Mouse (Mus musculus): ENCODE results near the gene B230219D22Rik. TPM values are rescaled to one million over a fixed set of nuclear protein-coding genes. Genes with fewer than 3 reads are reported as not detected.

B230219D22Rik gene
- polyA plus RNA-seq, 1 experiment from 2014 or later: 77.6 TPM

- ATAC-seq (ENCODE audit: low FRiP score, low TSS enrichment): no peak
These were observed 40.9 kb downstream of the B230219D22Rik start for GRCm38 (mm10) chr13:55733628-55734502.

GRCm38 (mm10) chr13:55737885-55738284, 45.0 kb downstream of the B230219D22Rik start:
- 89% methylated on average over 8 of the region's 8 CpGs for WGBS

More at GRCm38 (mm10) chr13:55733628-55734502, 40.9 kb downstream of the B230219D22Rik start:
- no peak overlapping the region for H3K4me2 ChIP-seq (replicated peaks; ENCODE audit: low read depth, low read length)
- H3K36me3 ChIP-seq (ENCODE audit: control insufficient read depth, insufficient read depth, low read length): no peaks in the 10 kb centered on the region
- H3K27me3 ChIP-seq (ENCODE audit: control insufficient read depth, insufficient read depth, low read length): no peaks in the 10 kb centered on the region
- no peak overlapping the region for H3K27ac ChIP-seq (ENCODE audit: low read depth, low read length)
- no peak overlapping the region for H3K9ac ChIP-seq (ENCODE audit: low read depth, low read length)
- no peak overlapping the region for H3K4me3 ChIP-seq (ENCODE audit: low read length)
- WGBS: 59% methylated on average over 22 of the region's 22 CpGs
- no peaks in the 10 kb centered on the region for H3K4me1 ChIP-seq (ENCODE audit: control insufficient read depth, insufficient read depth, low read length)
- H3K9me3 ChIP-seq (ENCODE audit: control insufficient read depth, low read length): no peaks in the 10 kb centered on the region

GRCm38 (mm10) chr13:55742306-55742705, 49.4 kb downstream of the B230219D22Rik start:
- WGBS: 19% methylated on average over 8 of the region's 8 CpGs
- ATAC-seq (ENCODE audit: low FRiP score, low TSS enrichment): no peak

More at GRCm38 (mm10) chr13:55737885-55738284, 45.0 kb downstream of the B230219D22Rik start:
- no peak overlapping the region for H3K27ac ChIP-seq (ENCODE audit: low read depth, low read length)
- no peaks in the 10 kb centered on the region for H3K9me3 ChIP-seq (ENCODE audit: control insufficient read depth, low read length)
- H3K4me1 ChIP-seq (ENCODE audit: control insufficient read depth, insufficient read depth, low read length): peaks cover 13% of the 10 kb centered on the region; the same call in 1 of the 2 replicates
- H3K4me3 ChIP-seq (ENCODE audit: low read length): no peak overlapping the region
- H3K36me3 ChIP-seq (ENCODE audit: control insufficient read depth, insufficient read depth, low read length): no peaks in the 10 kb centered on the region
- H3K9ac ChIP-seq (ENCODE audit: low read depth, low read length): no peak overlapping the region
- H3K27me3 ChIP-seq (ENCODE audit: control insufficient read depth, insufficient read depth, low read length): no peaks in the 10 kb centered on the region
- H3K4me2 ChIP-seq (replicated peaks; ENCODE audit: low read depth, low read length): no peak overlapping the region
- no peak for ATAC-seq (ENCODE audit: low FRiP score, low TSS enrichment)

More at GRCm38 (mm10) chr13:55742306-55742705, 49.4 kb downstream of the B230219D22Rik start:
- Histone ChIP-seq H3K9me3 (ENCODE audit: control insufficient read depth, low read length) (0 out of 2 replicates have a peak, but pooled peaks cover 5% of the 10 kb centered on the region), H3K36me3 (ENCODE audit: control insufficient read depth, insufficient read depth, low read length) (no peaks in the 10 kb centered on the region), H3K27me3 (ENCODE audit: control insufficient read depth, insufficient read depth, low read length) (no peaks in the 10 kb centered on the region), H3K4me1 (ENCODE audit: control insufficient read depth, insufficient read depth, low read length) (peaks cover 16% of the 10 kb centered on the region; the same call in 1 of the 2 replicates), H3K4me3 (ENCODE audit: low read length) (no peak overlapping the region), H3K27ac (ENCODE audit: low read depth, low read length) (no peak overlapping the region), H3K9ac (ENCODE audit: low read depth, low read length) (no peak overlapping the region), H3K4me2 (replicated peaks; ENCODE audit: low read depth, low read length) (peak overlapping the region; percentile 4; the same call in 1 of the 2 replicates)

Other genes starting within 250 kb of the B230219D22Rik start
- 38.9 and 59.3 TPM in 2 replicates for gene Grk6, start 248.1 kb upstream of the B230219D22Rik start, polyA plus RNA-seq (2014; fragmentation: Nextera tagmentation; extraction: Ambion mirVana)
- 0.77 and 3.4 TPM in 2 replicates for gene Prr7, start 228.9 kb upstream of the B230219D22Rik start, polyA plus RNA-seq (2014; fragmentation: Nextera tagmentation; extraction: Ambion mirVana)
- 118 and 164 TPM in 2 replicates for gene Dbn1, start 205.0 kb upstream of the B230219D22Rik start, polyA plus RNA-seq (2014; fragmentation: Nextera tagmentation; extraction: Ambion mirVana)
- gene Pdlim7, start 179.4 kb upstream of the B230219D22Rik start, polyA plus RNA-seq (2014; fragmentation: Nextera tagmentation; extraction: Ambion mirVana): 136 and 141 TPM in 2 replicates
- gene Dok3, start 163.8 kb upstream of the B230219D22Rik start, polyA plus RNA-seq (2014; fragmentation: Nextera tagmentation; extraction: Ambion mirVana): 1.9 and 2.2 TPM in 2 replicates
- 94.1 and 94.7 TPM in 2 replicates for gene Ddx41, start 156.5 kb upstream of the B230219D22Rik start, polyA plus RNA-seq (2014; fragmentation: Nextera tagmentation; extraction: Ambion mirVana)
- 36.7 and 39.3 TPM in 2 replicates for gene Fam193b, start 122.0 kb upstream of the B230219D22Rik start, polyA plus RNA-seq (2014; fragmentation: Nextera tagmentation; extraction: Ambion mirVana)
- 73.5 and 232 TPM in 2 replicates for gene Tmed9, start 119.4 kb upstream of the B230219D22Rik start, polyA plus RNA-seq (2014; fragmentation: Nextera tagmentation; extraction: Ambion mirVana)
- gene B4galt7, start 93.2 kb upstream of the B230219D22Rik start, polyA plus RNA-seq (2014; fragmentation: Nextera tagmentation; extraction: Ambion mirVana): 13.5 and 18.2 TPM in 2 replicates
- 58.3 and 60.3 TPM in 2 replicates for gene Caml, start 70.1 kb upstream of the B230219D22Rik start, polyA plus RNA-seq (2014; fragmentation: Nextera tagmentation; extraction: Ambion mirVana)
- gene Ddx46, start 58.1 kb upstream of the B230219D22Rik start, polyA plus RNA-seq (2014; fragmentation: Nextera tagmentation; extraction: Ambion mirVana): 35.7 and 48.5 TPM in 2 replicates
- gene Txndc15, start 21.5 kb downstream of the B230219D22Rik start, polyA plus RNA-seq (2014; fragmentation: Nextera tagmentation; extraction: Ambion mirVana): 87.1 and 91.7 TPM in 2 replicates
- 49.2 and 58.4 TPM in 2 replicates for gene Pcbd2, start 34.2 kb downstream of the B230219D22Rik start, polyA plus RNA-seq (2014; fragmentation: Nextera tagmentation; extraction: Ambion mirVana)
- gene Catsper3, start 91.4 kb downstream of the B230219D22Rik start, polyA plus RNA-seq (2014; fragmentation: Nextera tagmentation; extraction: Ambion mirVana): 0.32 TPM in 1 of 2 replicates, not detected in the other
- 0.37 and 0.42 TPM in 2 replicates for gene Pitx1, start 143.1 kb downstream of the B230219D22Rik start, polyA plus RNA-seq (2014; fragmentation: Nextera tagmentation; extraction: Ambion mirVana)